Mouse (Mus musculus): ENCODE results near the gene Taar4.

Taar4 gene

DNA sequence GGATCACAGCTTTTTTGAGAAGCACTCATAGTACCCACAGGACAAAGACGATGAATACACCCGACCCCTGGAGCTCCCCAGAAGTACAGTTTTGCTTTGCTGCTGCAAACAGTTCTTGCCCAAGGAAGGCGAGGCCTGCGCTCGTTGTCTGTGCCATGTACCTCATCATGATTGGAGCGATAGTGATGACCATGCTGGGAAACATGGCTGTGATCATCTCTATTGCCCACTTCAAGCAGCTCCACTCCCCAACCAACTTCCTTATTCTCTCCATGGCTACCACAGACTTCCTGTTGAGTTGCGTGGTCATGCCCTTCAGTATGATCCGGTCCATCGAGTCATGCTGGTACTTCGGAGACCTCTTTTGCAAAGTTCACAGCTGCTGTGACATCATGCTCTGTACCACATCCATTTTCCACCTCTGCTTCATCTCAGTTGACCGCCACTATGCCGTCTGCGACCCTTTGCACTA lies at the start of gene Taar4:
Gene Taar4 (plus strand): TSS at position 51 of the 472 bp plus-strand sequence.
- Histone ChIP-seq H3K36me3 (ENCODE audit: insufficient read depth, low read length) (no peaks in the 10 kb centered on the region), H3K4me1 (replicated peaks; ENCODE audit: low read depth, low read length) (no peaks in the 10 kb centered on the region), H3K9me3 (ENCODE audit: low read length) (no peaks in the 10 kb centered on the region), H3K4me3 (replicated peaks; ENCODE audit: low read length) (no peak within 1 kb of the TSS), H3K27me3 (ENCODE audit: insufficient read depth, low read length) (no peaks in the 10 kb centered on the region)
- TF ChIP-seq NANOG (IDR thresholded peaks at IDR 0.05; ENCODE audit: borderline replicate concordance, low read length) (no peak), CTCF (conservative IDR thresholded peaks at IDR 0.05; ENCODE audit: low read length) (no peak), POU5F1 (IDR thresholded peaks at IDR 0.05; ENCODE audit: borderline replicate concordance, low read length) (no peak)

DNA sequence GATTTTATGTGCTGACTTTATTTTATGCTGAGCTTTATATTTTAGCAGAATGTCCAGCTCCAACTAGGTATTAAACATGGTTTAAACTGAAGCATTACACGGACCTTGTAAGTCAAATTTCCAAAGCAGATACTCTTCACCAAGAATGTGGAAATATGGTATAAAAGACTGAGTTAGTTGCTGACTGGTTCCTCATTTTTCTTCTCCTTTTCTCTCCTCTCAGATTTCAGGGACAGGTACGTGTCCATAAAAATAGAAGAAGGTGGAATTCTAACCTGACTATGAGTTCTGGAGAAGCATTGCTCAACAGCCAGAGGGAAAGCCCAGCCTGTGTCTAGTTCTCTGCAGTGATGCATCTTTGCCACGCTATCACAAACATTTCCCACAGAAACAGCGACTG lies 40.2 kb upstream of the Taar4 start, which contains the start of gene Taar1:
Gene Taar1 (plus strand): TSS at position 301 of the 400 bp plus-strand sequence.
- H3K4me3 ChIP-seq (replicated peaks; ENCODE audit: low read length): no peak within 1 kb of the TSS
- TF ChIP-seq NANOG (IDR thresholded peaks at IDR 0.05; ENCODE audit: borderline replicate concordance, low read length) (no peak), CTCF (conservative IDR thresholded peaks at IDR 0.05; ENCODE audit: low read length) (no peak), POU5F1 (IDR thresholded peaks at IDR 0.05; ENCODE audit: borderline replicate concordance, low read length) (no peak)

DNA sequence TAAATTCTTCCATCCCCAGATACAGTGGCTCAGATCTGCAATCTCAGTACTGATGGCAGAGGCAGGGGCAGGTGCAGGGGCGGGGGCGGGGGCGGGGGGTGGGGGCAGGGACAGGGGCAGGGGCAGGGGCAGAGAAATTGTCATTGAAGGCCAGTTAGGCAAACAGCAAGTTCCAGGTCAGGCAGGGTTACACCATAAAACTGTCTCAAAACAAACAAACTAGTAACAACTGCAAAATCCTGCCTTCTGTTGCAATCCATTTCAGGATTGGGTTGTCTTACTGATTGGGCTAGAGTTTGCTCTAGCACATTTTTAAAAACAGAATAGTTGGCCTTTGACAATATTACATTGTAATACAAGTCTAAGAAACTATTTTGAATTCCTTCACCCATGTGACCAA lies 37.8 kb upstream of the Taar4 start:
- Histone ChIP-seq H3K36me3 (ENCODE audit: insufficient read depth, low read length) (no peaks in the 10 kb centered on the region), H3K27me3 (ENCODE audit: insufficient read depth, low read length) (peaks cover 3% of the 10 kb centered on the region; the same call in 1 of the 2 replicates), H3K4me1 (replicated peaks; ENCODE audit: low read depth, low read length) (no peaks in the 10 kb centered on the region), H3K4me3 (replicated peaks; ENCODE audit: low read length) (no peak overlapping the region), H3K9me3 (ENCODE audit: low read length) (peaks cover 4% of the 10 kb centered on the region)
- TF ChIP-seq NANOG (IDR thresholded peaks at IDR 0.05; ENCODE audit: borderline replicate concordance, low read length) (no peak), CTCF (conservative IDR thresholded peaks at IDR 0.05; ENCODE audit: low read length) (no peak), POU5F1 (IDR thresholded peaks at IDR 0.05; ENCODE audit: borderline replicate concordance, low read length) (no peak)

More for the DNA sequence above, 40.2 kb upstream of the Taar4 start, which contains the start of gene Taar1:
- Histone ChIP-seq H3K4me1 (replicated peaks; ENCODE audit: low read depth, low read length) (no peaks in the 10 kb centered on the region), H3K36me3 (ENCODE audit: insufficient read depth, low read length) (no peaks in the 10 kb centered on the region), H3K9me3 (ENCODE audit: low read length) (peaks cover 26% of the 10 kb centered on the region), H3K27me3 (ENCODE audit: insufficient read depth, low read length) (no peaks in the 10 kb centered on the region)

DNA sequence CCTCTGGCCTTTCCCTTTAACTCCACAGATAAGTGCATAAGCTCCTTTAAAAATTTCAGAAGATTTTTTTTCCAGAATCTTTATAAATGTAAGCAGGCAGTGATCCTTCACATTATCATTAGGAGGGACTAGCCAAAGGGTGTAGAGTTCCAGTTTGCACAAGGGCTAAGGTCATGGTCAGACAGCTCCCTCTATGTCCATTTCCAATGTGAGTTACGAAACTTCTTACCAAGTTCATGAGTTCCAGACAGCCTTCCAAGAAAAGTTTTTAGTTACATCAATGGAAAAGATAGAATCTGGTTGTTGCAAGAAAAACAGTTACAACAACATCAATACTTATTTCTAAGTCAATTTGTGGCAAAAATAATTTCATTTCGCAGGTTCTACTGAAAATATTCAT lies 36.4 kb upstream of the Taar4 start:
- Histone ChIP-seq H3K4me1 (replicated peaks; ENCODE audit: low read depth, low read length) (no peaks in the 10 kb centered on the region), H3K4me3 (replicated peaks; ENCODE audit: low read length) (no peak overlapping the region), H3K9me3 (ENCODE audit: low read length) (no peaks in the 10 kb centered on the region), H3K27me3 (ENCODE audit: insufficient read depth, low read length) (peaks cover 3% of the 10 kb centered on the region; the same call in 1 of the 2 replicates), H3K36me3 (ENCODE audit: insufficient read depth, low read length) (no peaks in the 10 kb centered on the region)
- no peak for TF ChIP-seq CTCF (conservative IDR thresholded peaks at IDR 0.05; ENCODE audit: low read length)

DNA sequence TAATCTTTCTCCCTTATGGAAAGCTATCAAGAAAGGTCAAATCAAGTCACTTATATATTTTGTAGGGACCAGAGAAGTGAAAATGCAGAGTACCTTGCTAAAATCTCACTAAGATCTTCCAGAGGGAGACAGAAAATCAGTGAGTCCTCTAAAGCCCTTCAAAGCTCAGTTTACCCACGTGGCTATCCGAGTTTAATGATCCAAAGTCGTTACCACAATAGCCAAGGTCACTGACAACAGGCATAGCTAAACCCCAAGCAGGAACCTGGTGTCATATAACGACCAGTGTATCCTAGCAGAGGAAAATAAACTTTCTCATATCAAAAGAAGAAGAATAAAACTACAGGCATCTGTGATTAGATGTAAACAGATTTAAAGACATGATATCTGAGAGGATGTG lies 22.7 kb upstream of the Taar4 start:
- H3K36me3 ChIP-seq (ENCODE audit: insufficient read depth, low read length): no peaks in the 10 kb centered on the region
- H3K27me3 ChIP-seq (ENCODE audit: insufficient read depth, low read length): no peaks in the 10 kb centered on the region
- TF ChIP-seq CTCF (conservative IDR thresholded peaks at IDR 0.05; ENCODE audit: low read length) (no peak), NANOG (IDR thresholded peaks at IDR 0.05; ENCODE audit: borderline replicate concordance, low read length) (peak; percentile 31; the same call in 1 of the 2 replicates)

DNA sequence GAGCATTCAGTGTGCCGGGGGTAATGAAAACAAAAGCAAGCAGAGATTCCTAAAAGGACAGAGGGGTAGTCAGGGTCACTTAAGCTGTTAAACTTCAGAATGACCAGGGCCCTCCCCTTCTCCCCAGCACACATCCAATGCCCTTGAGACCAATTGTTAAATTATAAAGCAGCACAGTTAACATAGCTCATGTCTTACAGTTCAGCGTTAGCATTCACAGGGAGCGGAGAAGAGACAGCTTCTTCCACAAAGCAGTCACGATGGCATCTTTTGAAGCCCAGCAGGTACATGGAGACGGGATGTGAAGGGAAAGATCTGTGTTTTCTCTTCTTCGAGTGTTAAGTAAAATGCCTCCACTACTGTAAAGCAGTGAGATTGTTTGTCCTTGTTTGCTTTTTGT lies 22.0 kb upstream of the Taar4 start, which contains the start of gene Taar2:
Gene Taar2 (plus strand): TSS at position 261 of the 400 bp plus-strand sequence.
- Histone ChIP-seq H3K4me1 (replicated peaks; ENCODE audit: low read depth, low read length) (peaks cover 6% of the 10 kb centered on the region; the same call in 1 of the 2 replicates), H3K4me3 (replicated peaks; ENCODE audit: low read length) (no peak within 1 kb of the TSS), H3K36me3 (ENCODE audit: insufficient read depth, low read length) (no peaks in the 10 kb centered on the region), H3K27me3 (ENCODE audit: insufficient read depth, low read length) (no peaks in the 10 kb centered on the region), H3K9me3 (ENCODE audit: low read length) (no peaks in the 10 kb centered on the region)
- no peak for TF ChIP-seq CTCF (conservative IDR thresholded peaks at IDR 0.05; ENCODE audit: low read length)
- TF ChIP-seq POU5F1 (IDR thresholded peaks at IDR 0.05; ENCODE audit: borderline replicate concordance, low read length): no peak
- no peak; the same call in 1 of the 2 replicates for TF ChIP-seq NANOG (IDR thresholded peaks at IDR 0.05; ENCODE audit: borderline replicate concordance, low read length)

More for the DNA sequence above, 22.7 kb upstream of the Taar4 start:
- Histone ChIP-seq H3K9me3 (ENCODE audit: low read length) (no peaks in the 10 kb centered on the region), H3K4me3 (replicated peaks; ENCODE audit: low read length) (no peak overlapping the region), H3K4me1 (replicated peaks; ENCODE audit: low read depth, low read length) (peaks cover 6% of the 10 kb centered on the region; the same call in 1 of the 2 replicates)

GRCm38 (mm10) chr10:23942465-23942864 lies 17.8 kb upstream of the Taar4 start:
- H3K4me3 ChIP-seq (replicated peaks; ENCODE audit: low read length): no peak overlapping the region
- no peaks in the 10 kb centered on the region for H3K27me3 ChIP-seq (ENCODE audit: insufficient read depth, low read length)
- peaks cover 6% of the 10 kb centered on the region; the same call in 1 of the 2 replicates for H3K4me1 ChIP-seq (replicated peaks; ENCODE audit: low read depth, low read length)
- TF ChIP-seq POU5F1 (IDR thresholded peaks at IDR 0.05; ENCODE audit: borderline replicate concordance, low read length) (no peak), CTCF (conservative IDR thresholded peaks at IDR 0.05; ENCODE audit: low read length) (peak; percentile 96), NANOG (IDR thresholded peaks at IDR 0.05; ENCODE audit: borderline replicate concordance, low read length) (no peak)
- H3K36me3 ChIP-seq (ENCODE audit: insufficient read depth, low read length): no peaks in the 10 kb centered on the region
- no peaks in the 10 kb centered on the region for H3K9me3 ChIP-seq (ENCODE audit: low read length)

DNA sequence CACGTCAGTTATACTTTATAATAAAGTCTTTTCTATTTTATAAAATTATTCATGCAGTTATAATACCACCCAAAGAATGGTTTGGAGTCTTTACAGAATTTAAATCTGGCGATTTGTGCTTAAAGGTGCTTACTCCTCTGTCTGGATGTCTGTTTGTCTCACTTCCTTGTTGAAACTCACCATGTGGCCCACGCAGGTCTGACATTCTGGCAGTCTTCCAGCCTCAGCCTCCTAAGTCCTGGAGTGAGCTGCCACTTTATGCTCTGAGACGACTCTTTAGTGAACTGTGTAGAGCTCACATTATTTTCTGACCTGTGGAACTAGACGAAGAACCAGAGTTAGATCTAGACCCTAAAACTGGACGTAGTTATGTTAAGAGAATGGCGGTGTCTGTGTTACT lies 12.3 kb upstream of the Taar4 start:
- Histone ChIP-seq H3K36me3 (ENCODE audit: insufficient read depth, low read length) (no peaks in the 10 kb centered on the region), H3K9me3 (ENCODE audit: low read length) (no peaks in the 10 kb centered on the region), H3K4me3 (replicated peaks; ENCODE audit: low read length) (no peak overlapping the region), H3K4me1 (replicated peaks; ENCODE audit: low read depth, low read length) (no peaks in the 10 kb centered on the region), H3K27me3 (ENCODE audit: insufficient read depth, low read length) (no peaks in the 10 kb centered on the region)
- TF ChIP-seq POU5F1 (IDR thresholded peaks at IDR 0.05; ENCODE audit: borderline replicate concordance, low read length) (no peak), NANOG (IDR thresholded peaks at IDR 0.05; ENCODE audit: borderline replicate concordance, low read length) (no peak), CTCF (conservative IDR thresholded peaks at IDR 0.05; ENCODE audit: low read length) (no peak)

DNA sequence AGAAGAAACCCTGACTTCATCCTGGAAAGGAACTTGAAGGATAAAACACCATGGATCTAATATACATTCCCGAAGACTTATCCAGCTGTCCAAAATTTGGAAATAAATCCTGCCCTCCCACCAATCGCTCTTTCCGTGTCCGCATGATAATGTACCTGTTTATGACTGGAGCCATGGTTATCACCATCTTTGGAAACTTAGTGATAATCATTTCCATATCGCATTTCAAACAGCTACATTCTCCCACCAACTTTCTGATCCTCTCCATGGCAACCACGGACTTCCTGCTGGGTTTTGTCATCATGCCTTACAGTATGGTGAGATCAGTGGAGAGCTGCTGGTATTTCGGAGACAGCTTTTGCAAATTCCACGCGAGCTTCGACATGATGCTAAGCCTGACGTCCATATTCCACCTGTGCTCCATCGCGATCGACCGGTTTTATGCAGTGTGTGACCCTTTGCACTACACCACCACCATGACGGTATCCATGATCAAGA lies 10.7 kb upstream of the Taar4 start, which contains the start of gene Taar3:
Gene Taar3 (plus strand): TSS at position 51 of the 498 bp plus-strand sequence.
- Histone ChIP-seq H3K4me1 (replicated peaks; ENCODE audit: low read depth, low read length) (no peaks in the 10 kb centered on the region), H3K4me3 (replicated peaks; ENCODE audit: low read length) (no peak within 1 kb of the TSS), H3K9me3 (ENCODE audit: low read length) (no peaks in the 10 kb centered on the region), H3K36me3 (ENCODE audit: insufficient read depth, low read length) (no peaks in the 10 kb centered on the region), H3K27me3 (ENCODE audit: insufficient read depth, low read length) (no peaks in the 10 kb centered on the region)
- TF ChIP-seq CTCF (conservative IDR thresholded peaks at IDR 0.05; ENCODE audit: low read length) (no peak), POU5F1 (IDR thresholded peaks at IDR 0.05; ENCODE audit: borderline replicate concordance, low read length) (no peak), NANOG (IDR thresholded peaks at IDR 0.05; ENCODE audit: borderline replicate concordance, low read length) (no peak)
